Mouse (Mus musculus) CD8-positive naive resting alpha-beta T cell, adult 2 months (primary cell): ENCODE data around the gene Fermt1.

ENCODE experiments used
- DNase-seq, 2 experiments: peaks; one replicate each; pipeline ENCODE4 v3.0.0; 2022; ENCODE audit warnings: low read depth in 2 of 2, low spot score in 2 of 2

Fermt1 gene

DNA sequence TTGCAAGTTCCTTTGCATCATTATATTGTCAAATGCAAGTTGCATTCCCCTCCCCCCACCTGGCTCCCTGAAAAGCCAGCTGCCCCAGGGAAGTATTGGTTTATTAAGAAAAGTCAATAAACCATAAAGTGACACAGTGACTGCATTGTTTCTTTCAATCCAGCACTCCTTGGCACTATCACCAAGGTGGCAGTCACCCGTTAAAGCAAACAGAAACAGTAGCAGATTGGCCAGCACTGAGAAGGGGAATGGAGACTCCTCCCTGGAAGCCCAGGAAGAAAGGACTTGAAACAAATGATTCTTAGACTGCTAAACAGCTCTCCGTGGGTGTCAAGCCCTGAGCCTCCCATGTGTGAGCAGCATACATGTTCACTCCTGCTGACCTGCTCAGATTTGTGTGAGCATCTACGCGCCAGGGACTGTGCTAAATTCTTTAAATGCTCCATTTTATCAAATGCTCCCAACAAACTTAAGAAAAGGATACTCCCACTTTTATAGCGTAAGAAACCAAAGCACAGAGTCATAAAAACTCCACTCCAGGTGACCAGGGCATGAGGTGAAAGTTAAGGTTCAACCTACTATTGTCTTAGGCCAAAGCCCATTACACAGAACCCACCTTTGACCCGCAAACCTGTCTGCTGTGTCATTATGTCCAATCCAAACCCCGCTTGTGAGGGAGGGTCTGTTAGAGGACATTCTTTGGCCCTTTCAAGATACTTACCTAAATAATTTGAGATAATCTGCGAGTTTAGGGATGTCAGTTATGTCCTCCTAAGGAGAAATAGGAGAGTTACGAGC lies 23.4 kb downstream of the Fermt1 start:
- no peak for DNase-seq

DNA sequence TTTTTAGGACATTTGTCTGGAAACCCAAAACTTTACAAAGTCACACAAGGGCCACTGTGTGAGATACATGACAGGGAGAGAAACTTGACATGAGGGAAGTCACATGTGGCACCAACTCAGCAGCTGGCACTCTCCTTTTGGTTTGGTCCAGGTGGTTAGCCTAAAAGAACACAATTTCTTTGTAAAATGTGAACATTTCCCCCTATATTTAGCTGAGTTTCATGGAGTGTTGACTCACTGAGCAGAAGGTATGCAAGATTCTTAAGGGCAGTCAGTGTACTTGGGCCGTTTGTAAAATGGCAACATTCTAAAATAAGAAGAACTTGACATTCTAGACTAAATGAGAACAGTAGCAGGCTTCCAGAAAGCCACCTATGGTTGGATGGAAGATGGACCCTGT lies 30.9 kb downstream of the Fermt1 start:
- no peak for DNase-seq

DNA sequence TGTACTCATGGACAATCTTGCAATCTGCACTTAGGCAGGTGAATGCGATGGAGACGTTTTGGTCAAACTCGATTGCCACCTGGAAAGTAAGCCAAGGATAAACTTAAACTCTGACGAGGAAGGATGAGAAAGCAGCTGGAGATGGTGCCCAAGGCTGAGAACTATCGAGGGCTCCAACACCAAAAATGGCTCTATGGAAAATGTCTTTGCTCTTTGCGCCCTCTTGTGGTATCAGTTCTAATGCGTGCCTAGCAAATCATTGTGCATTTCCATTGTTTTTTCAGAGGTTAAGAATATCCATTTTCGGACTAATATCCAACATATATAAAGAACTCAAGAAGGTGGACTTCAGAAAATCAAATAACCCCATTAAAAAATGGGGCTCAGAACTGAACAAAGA lies 38.9 kb downstream of the Fermt1 start:
- peak in 1 of 2 experiments; percentile 16 for DNase-seq

DNA sequence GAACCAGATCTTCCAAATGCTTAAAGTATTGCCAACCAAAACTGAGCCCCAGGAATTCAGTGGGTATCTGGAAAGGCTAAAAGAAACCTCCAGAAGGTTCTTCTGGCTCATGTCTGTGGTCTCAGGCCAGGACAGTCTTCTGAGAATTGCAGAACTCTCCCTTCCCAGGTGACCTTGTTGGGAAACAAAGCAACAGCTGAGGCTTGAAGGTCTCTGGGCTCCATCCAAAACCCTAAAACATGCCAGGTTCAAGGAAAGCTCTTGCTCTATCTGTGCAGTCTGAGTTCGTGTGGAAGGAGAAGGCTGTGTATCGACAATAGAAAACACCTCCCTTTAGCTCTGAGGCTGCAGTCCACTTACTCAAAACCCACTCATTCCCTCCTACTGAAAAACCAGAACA lies 40.7 kb downstream of the Fermt1 start:
- no peak for DNase-seq

DNA sequence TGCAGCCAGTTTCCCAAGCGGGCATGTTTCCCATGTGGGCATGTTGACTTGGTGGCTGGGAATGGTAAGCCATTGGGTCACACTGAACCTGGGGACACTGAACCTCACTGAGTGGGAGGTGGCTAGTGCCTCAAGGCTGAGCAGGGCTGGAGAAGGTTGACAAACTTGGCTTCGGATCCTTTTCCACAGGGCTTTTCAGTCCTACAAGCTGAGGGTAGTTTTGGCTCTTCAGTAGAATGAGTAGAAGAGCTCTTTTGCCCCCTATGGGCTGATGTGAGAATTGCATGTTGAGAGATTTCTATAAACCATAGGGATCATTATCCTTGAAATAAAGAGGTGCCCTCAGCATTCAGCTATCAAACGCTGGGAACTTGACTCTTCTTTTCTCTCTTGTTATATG lies 42.2 kb downstream of the Fermt1 start:
- peak in 1 of 2 experiments; percentile 23 for DNase-seq

DNA sequence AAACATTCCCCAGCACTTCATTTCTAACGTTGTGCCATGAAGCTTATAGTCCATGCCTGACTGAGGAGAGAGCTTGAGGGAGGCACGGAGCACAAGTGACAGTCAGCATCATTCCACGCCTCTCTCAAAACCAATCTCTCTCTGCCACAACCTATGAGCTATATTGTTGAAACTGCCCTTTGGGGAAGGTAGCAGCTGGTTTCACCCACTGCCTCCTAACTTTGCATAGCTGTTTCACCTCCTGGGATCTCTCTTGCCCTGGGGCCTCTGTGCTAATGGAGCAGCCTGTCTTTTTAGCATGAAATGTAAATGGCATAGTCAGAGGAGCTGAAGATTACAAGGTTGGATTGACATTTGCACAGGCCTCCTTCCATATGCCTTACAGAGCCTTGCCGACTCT lies 43.6 kb downstream of the Fermt1 start:
- no peak for DNase-seq

DNA sequence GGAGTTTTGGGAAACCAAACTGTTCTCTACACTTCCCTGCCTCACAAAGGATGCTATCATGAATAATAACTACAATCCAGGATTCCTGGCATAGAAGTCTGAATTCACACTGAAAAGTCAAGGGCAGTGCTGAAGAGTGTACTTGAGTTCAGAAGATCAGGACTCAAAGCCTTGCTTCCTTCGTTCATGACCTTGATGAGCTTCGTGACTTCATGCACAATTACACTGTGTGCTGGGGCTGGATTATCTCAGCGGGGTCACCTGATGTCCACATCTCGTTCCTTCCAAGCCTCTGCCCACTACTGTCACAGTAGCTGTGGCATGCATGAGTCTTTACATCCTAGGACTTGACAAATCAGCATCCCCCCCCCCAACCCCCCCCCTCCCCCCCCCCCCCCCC lies 44.1 kb downstream of the Fermt1 start:
- DNase-seq, result no peak

DNA sequence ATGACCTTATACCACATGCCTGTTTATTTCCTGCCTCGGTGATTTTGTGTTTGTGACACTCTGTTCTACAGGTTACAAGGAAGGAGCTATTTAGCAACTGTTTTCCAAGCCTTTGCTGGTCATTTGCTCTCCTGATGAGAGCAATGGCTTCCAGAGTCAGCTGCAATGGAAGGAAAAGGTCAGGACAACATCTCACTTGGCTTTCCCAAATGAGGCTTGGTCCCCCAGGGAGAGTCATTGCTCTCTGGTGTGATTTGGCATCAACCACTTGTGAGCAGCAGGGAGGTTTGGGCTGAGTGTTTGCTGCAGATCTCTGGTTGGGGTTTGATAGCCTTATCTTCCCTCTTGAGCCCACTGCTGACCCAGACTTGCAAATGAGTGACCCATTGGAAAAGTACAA lies 45.1 kb downstream of the Fermt1 start:
- DNase-seq, result no peak

DNA sequence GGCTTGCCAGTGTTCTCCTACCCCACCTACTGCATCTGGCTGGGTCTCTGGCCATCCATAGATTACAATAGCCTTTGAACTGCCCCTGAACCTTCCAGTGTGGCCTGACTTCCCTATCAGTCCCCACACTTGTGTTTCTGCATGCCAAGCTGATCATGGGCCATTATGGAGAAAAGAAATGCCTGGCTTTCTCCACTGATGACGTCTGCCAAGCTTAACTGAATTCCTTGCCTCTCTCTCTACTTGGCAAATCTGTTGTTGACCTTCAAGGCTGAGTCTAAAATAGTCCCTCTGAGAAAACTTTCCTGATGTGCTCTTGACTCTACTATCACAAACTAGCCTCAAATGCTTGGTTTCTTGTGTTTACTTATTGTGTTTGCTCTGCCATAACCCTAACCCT lies 47.5 kb downstream of the Fermt1 start:
- DNase-seq, result no peak

DNA sequence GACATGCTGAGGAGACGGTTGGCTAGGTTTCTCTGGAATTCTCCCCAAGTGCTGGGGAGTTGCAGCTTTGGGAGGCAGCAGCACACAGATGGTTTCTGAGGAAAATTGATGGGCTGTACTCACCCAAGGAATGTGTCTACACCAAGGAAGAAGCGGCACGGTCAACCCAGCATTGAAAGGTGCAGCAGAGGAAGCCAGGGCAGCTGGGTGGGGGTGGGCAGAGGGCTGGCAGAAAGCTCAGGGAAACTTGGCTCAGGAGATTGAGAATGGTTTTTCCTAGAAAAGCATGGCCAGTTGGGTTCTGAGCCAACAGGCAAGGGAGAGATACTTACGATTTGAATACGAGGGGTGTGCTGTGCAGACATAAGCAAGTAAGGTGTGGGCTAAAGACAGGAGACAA lies 51.9 kb downstream of the Fermt1 start:
- DNase-seq, result no peak

DNA sequence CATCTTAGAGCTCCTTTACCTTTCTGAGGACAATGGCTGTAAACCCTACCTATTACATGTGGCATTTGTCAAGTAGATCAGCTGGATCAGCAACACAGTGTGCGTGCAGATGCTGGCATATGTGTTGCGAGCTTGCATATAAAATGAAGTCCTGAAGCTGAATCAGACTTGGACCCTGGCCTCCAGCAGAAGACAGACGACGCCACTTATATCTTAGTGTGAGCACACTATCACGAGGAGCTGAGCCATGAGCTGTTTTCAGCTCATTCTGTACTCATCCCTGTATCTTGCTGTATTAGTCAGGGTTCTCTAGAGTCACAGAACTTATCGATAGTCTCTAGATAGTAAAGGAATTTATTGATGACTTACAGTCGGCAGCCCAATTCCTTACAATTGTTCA lies 60.4 kb downstream of the Fermt1 start:
- DNase-seq, result no peak

DNA sequence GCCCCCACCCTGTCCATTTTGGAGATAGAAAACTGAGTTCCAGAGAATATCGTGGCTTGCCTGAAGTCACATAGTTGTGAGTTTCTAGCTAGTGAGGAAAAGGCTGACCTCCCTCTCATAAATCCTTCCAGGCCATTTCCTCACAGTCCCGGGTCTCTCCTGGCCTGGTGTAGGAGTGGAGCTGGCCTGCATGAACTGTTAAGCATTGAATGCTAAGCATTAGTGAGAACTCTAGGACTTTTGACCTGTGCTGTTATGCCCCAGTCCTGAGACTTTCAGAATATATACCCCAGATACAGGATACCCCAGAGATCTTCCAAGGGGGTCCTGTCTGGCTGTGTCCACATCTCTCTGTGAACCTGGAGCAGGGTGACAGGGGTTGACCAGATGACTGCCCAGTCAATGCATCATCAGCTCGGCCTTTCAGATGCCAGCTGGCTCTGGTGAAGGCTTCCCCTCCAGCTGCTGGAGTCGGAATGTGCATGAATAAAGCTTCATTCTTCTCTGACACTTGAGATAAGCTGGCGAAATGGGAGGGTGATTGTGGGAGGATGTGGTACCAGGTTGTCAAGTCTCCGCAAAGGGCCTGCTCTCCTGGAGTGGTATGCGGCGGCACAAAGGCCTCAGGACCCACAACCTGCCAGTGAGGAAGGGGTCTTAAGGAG lies 61.3 kb downstream of the Fermt1 start:
- DNase-seq, result no peak

DNA sequence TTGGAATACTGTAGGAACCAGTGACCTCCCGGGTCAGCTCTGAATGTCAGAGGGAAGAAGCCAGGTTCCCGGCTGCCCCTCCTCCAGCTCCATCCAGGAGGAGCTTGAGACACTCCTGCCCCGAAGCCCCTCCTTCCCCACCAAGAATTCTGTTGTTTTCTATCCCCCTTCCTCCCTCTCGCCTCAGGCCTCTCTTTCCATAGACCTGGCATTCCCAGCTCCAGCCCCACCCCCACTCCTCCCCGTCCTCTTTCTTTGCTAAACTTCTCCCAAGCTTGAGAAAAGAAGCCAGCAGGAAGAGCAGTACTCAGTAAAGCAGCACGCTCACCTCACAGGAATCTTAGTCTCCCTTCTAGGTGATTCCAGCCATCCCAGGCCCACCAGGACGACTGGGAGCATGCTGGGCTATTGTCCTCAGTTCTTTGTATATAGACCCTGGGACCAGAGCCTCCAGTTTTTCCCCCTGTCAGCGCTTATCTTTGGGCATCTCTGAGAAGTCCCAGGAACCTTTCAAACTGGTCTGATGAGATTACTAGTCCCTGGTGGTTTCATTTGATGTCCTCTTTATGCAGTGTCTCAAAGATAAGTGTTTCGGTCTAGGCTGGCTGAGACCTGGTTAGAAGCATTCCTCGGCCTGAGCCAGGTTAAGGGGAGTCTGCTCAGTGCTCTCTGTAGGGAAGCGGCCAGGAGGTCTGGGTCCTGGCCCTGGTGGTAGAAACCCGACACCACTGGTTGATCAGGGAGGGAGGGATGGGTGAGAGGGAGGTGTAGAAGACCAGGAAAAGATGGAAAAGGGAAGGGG lies 64.7 kb downstream of the Fermt1 start, which contains the start of gene Lrrn4:
Gene Lrrn4 (minus strand): TSS at position 48 of the 802 bp plus-strand sequence.
- no peak for DNase-seq

DNA sequence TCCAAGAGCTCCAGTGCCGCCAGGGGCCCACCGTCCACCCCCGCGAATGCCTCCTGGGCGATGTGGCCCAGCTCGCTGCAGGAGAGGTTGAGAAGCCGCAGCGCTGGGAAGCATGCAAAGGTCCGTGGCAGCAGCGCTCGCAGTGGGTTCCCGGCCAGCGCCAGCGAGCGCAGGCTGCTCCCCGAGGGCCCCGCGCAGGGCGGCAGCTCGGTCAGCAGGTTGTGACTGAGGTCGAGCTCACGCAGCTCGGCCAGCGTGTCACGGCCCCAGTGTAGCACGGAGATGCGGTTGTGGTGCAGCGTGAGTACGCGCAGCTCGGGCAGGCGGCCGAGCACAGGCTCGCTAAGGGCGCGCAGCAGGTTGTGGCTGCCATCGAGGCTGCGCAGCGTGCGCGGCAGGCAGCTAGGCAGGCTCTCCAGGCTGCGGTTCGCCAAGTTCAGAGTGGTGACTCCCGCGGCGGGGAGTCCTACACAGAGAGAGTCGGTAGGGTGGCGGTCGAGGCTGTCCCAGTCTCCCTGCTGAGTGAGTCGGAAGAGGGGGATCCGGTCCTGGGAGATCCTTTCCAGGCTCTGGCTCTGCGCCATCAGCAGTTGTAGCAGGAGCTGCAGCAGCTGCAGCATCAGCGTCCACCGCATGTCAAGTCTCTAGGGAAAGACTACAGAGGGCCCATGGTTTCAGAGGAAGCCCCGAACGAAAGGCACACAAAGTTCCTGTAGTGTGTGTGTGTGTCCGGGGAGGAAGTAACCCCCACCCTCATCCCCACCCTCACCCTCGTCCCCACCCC lies 66.3 kb downstream of the Fermt1 start:
- no peak for DNase-seq

DNA sequence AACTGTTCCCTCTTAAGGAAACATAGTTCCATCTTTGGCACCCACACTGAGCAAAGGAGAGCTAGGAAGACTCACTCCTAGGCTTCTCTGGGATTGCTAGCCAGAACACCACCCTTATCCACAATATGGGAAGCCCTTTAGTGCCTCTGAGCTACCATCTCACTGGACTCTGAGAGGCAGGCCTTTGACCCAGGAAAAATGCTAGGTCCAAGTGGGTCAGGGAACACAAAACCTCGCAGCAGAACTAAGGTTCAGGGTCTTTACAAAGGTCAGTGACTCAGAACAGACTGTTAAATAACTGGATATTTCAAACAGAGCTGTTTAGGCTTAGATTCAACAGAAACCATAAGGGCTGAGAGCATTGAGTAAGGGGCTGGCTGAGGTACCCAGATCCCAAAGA lies 68.7 kb downstream of the Fermt1 start:
- DNase-seq, result no peak

DNA sequence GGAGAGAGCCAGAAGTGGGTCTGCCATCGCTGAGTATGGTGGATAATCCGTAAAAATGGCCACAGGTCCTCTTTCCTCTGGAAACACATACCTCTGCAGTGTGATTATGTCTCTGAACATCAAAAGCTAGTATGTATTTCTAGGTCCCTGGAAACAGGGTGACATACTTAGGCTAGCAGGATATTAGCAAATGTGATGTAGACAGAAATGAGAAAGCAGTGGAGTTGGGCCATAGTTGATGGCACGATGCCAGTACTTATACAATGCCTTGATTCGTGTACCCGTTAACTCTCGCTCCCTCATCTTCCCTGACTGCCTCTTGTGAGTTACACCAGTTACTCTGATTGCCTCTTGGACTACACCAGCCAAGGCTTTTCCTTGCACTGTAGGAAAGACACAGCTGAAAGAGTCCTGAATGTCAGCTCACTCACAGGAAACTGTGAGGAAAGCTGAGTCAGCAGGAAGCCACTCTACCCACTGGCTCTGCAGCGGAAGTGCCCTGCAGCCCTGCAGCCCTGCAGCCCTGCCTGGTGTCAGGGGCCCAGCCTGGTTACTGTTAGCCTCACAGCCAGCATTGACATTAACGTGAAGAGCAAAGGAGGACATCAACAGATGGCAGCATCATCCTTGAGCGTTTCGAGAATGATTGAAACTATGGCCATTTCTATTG lies 71.9 kb downstream of the Fermt1 start:
- DNase-seq, result no peak

DNA sequence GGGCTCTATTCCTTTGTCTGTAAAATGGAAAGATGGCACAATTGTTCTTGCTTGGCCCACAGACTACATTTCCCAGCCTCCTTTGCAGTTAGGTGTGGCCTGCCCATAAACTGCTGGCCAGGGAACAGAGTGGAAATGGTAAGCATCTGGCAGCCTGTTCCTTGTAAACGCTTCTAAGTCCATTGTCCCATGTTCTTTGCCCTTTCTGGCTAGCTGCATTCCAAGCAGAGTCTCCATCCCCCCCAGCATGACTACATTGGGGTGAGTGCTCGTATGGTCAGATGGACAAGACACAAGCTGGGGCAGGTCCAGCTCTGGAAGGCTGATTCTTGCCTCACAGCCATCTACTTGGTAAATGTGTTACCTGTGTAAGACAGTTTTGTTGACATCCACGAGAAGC lies 74.0 kb downstream of the Fermt1 start:
- no peak for DNase-seq

DNA sequence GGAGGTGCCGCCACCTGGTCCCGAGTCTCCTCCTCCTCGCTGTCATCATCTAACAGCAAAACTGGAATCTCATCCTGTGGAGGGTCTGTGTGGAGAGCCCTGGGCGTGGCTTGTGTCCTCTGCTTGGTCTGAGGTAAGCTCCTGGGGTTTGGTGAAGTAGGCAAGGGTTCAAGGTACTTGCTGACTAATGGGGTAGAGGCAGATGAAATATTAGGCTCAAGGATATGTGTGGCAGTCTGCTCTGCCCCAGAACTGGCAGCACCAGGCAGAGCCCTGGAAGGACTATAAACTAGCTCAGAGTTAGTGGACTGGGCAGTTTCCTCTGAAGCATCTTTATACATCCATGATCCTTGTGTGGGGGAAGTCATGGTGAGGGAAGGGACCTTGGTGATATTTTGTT lies 75.4 kb downstream of the Fermt1 start:
- no peak for DNase-seq

DNA sequence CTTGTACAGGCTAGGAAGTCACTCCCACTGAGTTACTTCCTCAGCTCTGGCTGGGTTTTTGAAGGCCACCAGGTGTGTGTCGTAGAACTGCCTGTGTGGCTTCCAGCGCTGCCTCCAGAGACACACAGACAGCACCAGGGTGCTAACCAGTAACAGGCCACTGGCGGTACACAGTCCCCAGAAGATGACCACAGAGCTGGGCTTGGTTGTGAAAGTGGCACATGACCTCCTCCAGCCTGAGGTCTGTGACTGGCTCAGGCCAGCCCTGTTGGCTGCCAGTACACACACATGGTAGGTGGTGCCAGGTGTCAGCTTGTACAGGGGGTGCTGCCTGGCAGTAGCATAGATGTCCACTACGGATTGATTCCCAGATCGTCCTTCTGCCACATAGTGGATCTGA lies 76.0 kb downstream of the Fermt1 start:
- no peak for DNase-seq

DNA sequence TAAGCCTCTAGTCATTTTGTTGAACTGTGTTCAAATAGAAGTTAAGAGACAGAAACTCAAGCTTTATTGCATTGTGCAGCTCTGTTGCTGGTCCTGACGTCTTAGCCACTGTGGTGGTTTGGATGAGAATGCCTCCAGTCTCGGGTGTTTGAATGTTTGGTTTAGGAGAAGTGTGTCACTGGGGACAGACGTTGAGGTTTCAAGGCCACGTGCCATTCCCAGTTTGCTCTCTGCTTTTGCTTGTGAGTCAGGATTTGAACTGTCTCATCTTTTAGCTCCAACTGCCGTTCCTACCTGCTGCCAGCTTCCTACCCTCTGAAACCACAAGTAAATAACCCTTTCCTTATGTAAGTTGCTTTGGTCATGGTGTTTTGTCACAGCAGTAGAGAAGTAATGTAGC lies 78.2 kb downstream of the Fermt1 start:
- DNase-seq, result no peak

DNA sequence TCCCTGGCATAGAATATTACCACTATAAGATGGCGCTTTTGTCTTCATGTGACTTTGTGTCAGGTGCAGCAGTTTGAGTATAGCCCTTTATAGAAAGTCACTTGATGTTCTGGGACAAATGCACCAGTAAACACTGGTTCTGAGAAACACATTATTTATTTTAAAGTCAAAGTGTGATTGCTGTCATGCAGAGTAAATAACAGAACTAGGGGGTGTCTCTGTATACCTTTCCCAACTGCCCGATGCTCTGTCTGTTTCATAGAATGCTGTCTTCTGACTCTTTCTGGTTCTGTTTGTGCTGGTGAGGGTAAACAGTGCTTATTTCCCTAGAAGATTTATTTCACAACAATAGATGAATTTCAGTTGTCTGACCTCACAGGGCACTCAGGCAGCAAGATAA lies 82.4 kb downstream of the Fermt1 start:
- DNase-seq, result no peak
